Mouse (Mus musculus): Measurements from ENCODE around the gene Stard13.

DNA sequence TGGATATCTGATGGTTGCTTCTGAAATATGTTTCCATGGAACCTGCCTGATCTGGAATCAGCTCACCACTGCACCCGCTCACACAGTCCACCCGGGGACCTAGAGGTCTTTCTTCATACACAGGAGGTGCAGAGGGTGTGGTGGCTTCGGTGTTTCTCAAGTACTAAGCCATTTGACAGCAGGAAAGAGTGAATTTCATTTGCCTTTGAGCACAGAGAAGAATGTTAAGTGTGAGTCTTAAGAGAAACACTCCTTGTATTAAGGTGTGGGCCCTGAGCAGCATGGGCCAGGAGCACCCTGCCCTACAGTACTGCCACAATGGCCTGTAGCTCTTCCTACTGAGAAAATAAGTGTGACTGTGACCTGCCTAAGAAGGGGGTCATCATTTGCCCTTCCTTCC lies 65.4 kb downstream of the Stard13 start:
- TF ChIP-seq CTCF (IDR thresholded peaks at IDR 0.05; ENCODE audit: extremely low read depth, insufficient read length, insufficient replicate concordance, low read depth, low read length) (no peak), POLR2A (IDR thresholded peaks at IDR 0.05; ENCODE audit: low read depth, low read length) (no peak)
